Mouse (Mus musculus) cerebellum, adult 9-11 months (tissue): ENCODE data around the gene Bak1.

Experiments
- DNase-seq: peaks from one replicate; pipeline ENCODE4 v3.0.0; 2022

The Bak1 gene

DNA sequence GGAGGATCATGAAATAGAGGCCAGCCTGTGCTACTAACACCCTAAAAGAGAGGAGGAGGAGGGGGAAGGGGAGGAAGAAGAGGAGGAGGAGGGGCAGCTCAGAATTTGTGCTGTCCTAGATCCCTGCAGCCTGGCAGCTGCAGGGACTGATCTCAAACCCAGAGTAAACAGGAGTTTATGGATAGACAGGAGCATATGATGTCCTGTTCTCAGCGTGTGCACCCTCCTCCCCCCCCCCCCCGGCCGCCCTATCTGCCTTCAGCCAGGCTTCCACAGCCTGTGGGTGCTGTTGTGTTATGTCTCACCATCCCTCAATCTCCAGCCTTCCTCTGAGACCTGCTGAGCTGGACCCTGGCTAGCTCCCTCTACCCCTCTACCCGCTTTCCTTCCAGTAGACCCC is at the start of gene Bak1:
Gene Bak1, minus strand, starts transcription at position 101 of the 400 bp plus-strand sequence.
- no peak for DNase-seq

GRCm38 (mm10) chr17:27078499-27078898 is 49.7 kb upstream of the Bak1 start:
- no peak for DNase-seq

DNA sequence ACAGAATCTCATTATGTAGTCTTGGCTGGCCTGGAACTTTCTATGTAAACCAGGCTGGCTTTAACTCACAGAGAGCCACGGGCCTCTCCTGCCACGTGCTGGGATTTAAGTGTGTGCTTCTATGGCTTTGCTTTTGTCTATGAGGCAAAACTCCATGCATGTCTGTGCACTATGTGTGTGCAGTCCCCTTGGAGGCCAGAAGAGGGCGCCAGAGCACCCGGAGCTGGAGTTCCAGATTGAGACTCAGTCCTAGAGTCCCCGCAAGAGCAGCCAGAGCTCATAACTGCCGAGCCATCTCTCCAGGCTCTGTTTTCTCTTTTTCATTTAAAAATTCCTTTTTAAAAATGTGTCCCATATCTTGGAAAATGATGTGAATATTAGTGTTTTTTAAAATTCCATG is 49.1 kb upstream of the Bak1 start:
- no peak for DNase-seq

- no peak for DNase-seq
These were observed 48.3 kb upstream of the Bak1 start for GRCm38 (mm10) chr17:27077133-27077532.

DNA sequence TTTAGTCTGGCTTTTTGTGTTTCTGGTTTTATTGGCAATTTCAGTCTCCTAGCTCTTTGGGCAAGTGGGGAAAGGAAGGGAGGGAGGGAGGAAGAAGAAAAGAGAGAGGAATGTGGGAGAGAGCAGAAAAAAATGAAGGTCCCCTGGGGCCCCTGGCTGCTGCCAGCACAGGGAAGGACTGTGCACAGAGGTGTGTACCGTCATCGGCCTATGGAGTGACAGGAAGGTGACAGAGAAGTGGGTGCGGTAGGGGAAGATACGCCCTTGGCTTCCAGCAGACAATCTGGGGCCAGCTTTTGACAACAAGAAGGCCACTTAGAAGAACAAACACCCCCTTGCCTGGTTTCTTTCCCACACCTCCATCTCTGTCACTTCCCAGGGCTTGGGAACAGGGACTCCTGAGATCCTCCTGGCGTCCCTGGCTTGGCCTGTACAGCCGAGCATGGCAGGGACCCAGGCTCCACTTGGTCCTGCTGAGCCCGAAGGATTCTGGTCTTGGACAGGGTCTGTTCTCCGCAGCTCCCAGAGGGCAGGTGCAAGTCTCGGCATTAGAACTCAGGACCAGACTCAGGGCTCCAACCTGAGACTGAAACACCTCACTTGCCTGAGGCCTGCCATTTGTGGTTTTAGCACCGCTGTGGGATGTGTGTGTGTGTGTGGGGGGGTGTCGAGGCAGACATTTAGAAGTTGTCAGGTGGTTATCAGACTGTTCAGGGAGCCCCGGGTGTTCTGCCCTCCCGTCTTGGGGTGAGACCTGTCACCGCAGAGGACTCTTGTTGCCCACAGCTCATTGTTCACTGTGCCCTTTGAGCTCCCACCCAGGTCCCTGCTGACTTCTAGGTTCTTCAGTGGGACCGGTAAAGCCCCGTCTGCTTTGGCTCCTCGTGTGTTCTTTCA is 46.3 kb upstream of the Bak1 start:
- DNase-seq: peak; percentile 47

DNA sequence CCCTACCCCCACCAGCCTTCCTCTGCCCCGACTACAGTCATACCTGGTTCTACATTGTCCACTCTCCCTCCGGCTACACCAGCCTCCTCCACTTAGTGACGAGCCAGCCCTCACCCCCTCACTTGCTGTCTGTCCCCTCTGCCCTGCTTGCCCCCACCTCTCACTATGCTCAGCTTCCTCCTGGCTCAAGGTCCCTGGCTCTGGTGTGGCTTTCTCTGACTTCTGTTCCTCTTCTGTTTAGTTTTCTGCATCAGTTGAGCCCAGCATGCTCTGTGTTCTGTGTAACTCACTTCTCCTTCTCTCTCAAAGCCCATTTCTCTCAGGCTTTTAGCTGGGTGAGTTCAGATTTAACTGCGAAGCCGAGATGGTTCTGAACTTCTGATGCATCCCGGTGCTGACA is 45.4 kb upstream of the Bak1 start:
- DNase-seq: no peak

DNA sequence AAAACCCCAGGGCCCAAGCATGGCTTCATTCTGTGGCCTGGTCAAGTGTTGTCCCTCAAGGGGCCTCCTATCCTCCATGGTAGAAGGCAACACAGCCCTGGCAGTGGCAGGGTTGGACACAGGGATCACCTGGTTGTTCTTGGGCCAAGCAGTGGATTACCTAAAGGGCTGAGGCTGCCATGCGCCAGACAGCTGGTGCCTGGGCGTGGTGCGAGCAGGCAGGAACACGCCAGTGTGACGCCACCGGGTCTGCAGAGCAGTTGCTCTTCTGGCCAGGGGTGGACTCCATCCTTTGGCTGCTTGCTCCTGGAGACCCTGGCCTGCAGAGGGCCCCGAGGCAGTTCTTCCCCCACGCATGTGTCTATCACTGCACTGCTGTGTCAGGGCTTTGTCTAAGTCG is 45.0 kb upstream of the Bak1 start:
- no peak for DNase-seq

DNA sequence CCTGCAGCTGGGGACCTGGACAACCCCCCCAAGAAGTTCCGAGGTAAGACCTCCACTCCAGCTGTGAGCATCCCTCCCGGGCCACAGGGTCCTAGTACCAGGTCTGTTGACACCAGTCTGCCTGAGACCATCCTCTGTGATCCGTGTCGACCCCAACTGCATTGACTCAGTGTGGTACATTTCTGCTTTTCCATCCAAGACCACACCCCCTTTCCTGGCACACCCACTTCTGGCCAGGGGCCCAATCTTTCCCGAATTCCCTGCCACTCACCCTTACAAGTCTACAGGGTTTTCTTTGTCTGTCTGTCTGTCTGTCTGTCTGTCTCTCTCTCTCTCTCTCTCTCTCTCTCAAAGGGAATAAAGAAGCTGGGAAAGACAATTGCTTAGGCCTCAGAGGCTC is 44.3 kb upstream of the Bak1 start:
- peak; percentile 53 for DNase-seq

DNA sequence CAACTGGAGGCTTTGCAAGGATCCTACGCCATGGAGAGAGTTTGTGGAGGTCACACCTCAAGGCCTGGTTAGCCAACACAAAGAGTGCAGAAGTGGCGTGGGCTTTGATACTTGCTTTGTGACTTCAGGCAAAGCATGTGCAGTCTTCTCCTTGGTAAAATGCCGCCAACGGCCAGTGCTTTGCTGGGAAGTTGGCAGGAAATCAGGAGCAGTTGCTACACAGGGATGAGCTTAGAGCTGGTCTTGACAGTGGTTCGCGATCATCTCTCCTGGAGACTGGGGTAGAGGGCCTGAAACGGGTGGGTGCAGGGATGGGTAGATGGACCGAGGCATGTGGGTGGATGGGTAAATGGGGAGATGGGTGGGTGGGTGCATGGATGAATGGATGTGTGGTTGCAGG is 43.6 kb upstream of the Bak1 start:
- peak; percentile 58 for DNase-seq

GRCm38 (mm10) chr17:27071630-27072029 is 42.8 kb upstream of the Bak1 start:
- DNase-seq: peak; percentile 93

DNA sequence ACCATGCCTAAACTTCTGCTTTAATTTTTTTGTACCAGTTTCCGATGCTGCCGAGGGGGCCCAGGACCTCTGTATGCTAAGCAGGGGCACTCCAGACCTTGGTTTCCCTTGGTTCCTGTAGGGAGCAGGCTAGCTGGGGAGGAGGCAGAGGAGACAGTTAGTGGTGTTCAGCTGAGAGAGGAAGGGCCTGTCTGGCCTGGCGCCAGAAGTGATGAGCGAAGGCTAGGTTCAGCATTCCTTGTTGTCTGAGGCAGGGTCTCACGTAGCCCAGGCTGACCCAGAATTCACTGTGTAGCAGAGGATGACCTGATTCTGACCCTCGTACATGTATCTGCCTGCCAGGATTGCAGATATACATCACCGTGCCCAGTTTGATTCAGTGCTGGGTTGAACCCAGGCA is 42.1 kb upstream of the Bak1 start:
- DNase-seq: peak; percentile 60

- no peak for DNase-seq
These were observed 40.3 kb upstream of the Bak1 start for GRCm38 (mm10) chr17:27069071-27069470.

GRCm38 (mm10) chr17:27066065-27066464 is 37.3 kb upstream of the Bak1 start:
- no peak for DNase-seq

- DNase-seq: no peak
These were observed 35.4 kb upstream of the Bak1 start for GRCm38 (mm10) chr17:27064195-27064594.

- no peak for DNase-seq
These were observed 34.9 kb upstream of the Bak1 start for GRCm38 (mm10) chr17:27063717-27064116.

- no peak for DNase-seq
These were observed 33.9 kb upstream of the Bak1 start for GRCm38 (mm10) chr17:27062684-27063083.

DNA sequence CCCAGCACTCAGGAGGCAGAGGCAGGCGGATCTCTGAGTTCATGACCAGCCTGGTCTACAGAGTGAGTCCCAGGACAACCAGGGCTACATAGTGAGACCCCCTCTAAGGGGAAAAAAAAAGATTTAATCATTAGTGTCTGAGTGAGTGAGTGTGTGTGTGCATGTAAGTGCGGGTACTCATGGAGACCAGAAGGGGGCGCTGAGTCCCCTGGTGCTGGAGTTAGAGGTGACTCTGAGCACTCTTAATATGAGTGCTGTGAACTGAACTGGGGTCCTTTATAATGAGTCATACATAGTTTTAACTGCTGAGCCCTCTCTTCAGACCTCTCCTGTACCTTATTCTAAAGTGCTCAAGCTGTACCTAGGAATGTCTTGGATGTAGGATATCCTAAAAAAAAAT is 32.9 kb upstream of the Bak1 start:
- DNase-seq: no peak

DNA sequence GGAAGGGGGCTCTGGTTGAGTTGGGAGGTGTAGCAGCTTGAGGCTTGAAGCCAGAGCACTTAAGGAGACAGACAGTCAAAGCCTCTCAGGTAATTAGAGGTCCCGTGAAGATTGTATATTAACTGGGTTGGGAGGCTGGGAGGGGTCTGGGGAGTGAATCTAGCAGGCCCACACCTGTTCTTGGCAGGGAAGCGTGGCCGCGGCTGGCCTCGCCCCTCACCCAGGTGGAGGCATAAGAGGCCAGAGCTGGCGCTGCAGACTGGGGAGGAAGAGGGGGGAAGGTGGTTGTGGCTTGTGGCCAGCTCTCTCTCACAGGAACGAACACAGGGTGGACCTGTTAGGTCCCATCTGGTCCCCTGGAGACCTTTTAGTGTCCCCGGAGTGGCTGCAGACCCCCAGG is 31.9 kb upstream of the Bak1 start:
- no peak for DNase-seq

- peak; percentile 49 for DNase-seq
These were observed 28.8 kb upstream of the Bak1 start for GRCm38 (mm10) chr17:27057517-27058055.

DNA sequence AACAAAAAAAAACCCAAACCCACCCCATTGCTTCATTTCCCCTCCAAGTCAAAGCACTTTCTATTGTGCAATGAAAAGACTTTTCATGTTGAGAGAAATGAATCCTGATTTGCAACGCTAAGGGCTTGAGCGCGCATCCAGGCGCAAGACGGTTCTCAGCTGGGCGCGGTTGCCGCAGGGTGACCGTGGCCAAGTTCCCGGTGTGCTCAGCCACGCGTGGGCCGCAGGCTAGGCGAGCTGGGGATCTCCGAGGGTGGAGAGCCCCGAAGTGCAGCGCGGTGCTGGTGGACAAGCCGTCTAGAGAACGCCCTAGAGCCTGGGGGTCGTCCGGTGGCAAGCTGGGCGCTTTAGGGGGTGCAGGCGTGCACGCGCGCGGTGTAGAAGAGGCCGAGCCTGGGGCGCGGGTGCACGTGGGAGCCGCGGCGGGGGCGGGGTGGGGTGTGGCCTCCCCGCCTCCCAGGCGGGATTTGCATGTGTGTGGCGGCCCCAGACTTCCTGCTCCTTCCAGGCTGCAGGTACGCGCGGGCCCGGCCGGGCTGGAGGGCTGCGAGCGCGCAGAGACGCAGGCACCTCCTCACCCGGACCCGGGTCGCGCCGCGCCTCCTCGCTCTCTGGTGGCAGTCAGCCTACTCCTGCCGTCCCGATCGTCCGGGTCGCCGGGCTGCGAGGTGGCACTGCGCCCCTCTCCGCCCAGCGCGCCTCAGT is 28.2 kb upstream of the Bak1 start, which contains the start of gene Itpr3:
Gene Itpr3, plus strand, starts transcription at position 493 of the 705 bp plus-strand sequence.
- DNase-seq: peak; percentile 79

- DNase-seq: no peak
These were observed 27.4 kb upstream of the Bak1 start for GRCm38 (mm10) chr17:27056170-27056569.

GRCm38 (mm10) chr17:27051514-27051913 is 22.7 kb upstream of the Bak1 start:
- DNase-seq: no peak

- no peak for DNase-seq
These were observed 22.0 kb upstream of the Bak1 start for GRCm38 (mm10) chr17:27050853-27051252.
